Mouse (Mus musculus): ENCODE results near the gene Rab37. TPM values are rescaled to one million over a fixed set of nuclear protein-coding genes. Genes with fewer than 3 reads are reported as not detected.

Rab37 gene
- polyA plus RNA-seq, 1 experiment, result 0.99 TPM

- no peaks in the 10 kb centered on the region for H3K4me1 ChIP-seq (ENCODE audit: control insufficient read depth, insufficient read depth, low read length)
- H3K4me3 ChIP-seq (ENCODE audit: low read depth, low read length), result no peak overlapping the region
- no peaks in the 10 kb centered on the region for H3K27me3 ChIP-seq (ENCODE audit: control insufficient read depth, insufficient read depth, low read length, poor library complexity, severe bottlenecking)
- H3K36me3 ChIP-seq (ENCODE audit: control insufficient read depth, insufficient read depth, low read length, poor library complexity, severe bottlenecking), result no peaks in the 10 kb centered on the region
- no peaks in the 10 kb centered on the region for H3K9me3 ChIP-seq (replicated peaks; ENCODE audit: control insufficient read depth, insufficient read depth, low read length, poor library complexity, severe bottlenecking)
- TF ChIP-seq EP300 (IDR thresholded peaks at IDR 0.05; ENCODE audit: insufficient read depth, low read depth, low read length) (no peak), POLR2A (IDR thresholded peaks at IDR 0.05; ENCODE audit: insufficient read depth, low read length) (no peak), CTCF (IDR thresholded peaks at IDR 0.05; ENCODE audit: low read depth, low read length) (no peak)
- no peak overlapping the region for H3K9ac ChIP-seq (ENCODE audit: low read depth, poor library complexity, severe bottlenecking)
- H3K27ac ChIP-seq (ENCODE audit: insufficient read depth, low read length), result no peak overlapping the region
Measured at GRCm38 (mm10) chr11:115058701-115059100, 32.5 kb upstream of the Rab37 start.

DNA sequence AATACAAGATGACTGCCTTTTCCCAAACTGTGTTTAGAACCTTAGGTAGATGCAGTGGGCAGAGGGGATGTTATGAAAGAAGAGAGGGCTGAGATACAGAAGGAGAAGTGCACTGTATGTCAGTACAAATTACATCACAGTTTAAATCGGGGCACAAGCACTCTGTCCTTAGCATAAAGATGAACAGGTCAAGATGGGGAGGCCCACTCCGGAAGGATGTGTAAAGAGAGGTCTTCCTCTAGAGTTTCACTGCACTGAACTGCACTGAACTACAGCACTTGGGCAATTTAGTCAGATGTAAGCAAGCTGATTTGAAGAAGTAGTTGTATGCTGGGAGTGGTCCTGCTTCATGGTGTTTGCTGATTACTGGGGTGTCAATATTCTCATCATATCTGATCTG, 31.4 kb upstream of the Rab37 start:
- TF ChIP-seq CTCF (IDR thresholded peaks at IDR 0.05; ENCODE audit: low read depth, low read length) (no peak), POLR2A (IDR thresholded peaks at IDR 0.05; ENCODE audit: insufficient read depth, low read length) (no peak), EP300 (IDR thresholded peaks at IDR 0.05; ENCODE audit: insufficient read depth, low read depth, low read length) (no peak)
- Histone ChIP-seq H3K27ac (ENCODE audit: insufficient read depth, low read length) (no peak overlapping the region), H3K9ac (ENCODE audit: low read depth, poor library complexity, severe bottlenecking) (no peak overlapping the region), H3K4me1 (ENCODE audit: control insufficient read depth, insufficient read depth, low read length) (no peaks in the 10 kb centered on the region), H3K4me3 (ENCODE audit: low read depth, low read length) (no peak overlapping the region), H3K9me3 (replicated peaks; ENCODE audit: control insufficient read depth, insufficient read depth, low read length, poor library complexity, severe bottlenecking) (no peaks in the 10 kb centered on the region), H3K36me3 (ENCODE audit: control insufficient read depth, insufficient read depth, low read length, poor library complexity, severe bottlenecking) (no peaks in the 10 kb centered on the region), H3K27me3 (ENCODE audit: control insufficient read depth, insufficient read depth, low read length, poor library complexity, severe bottlenecking) (no peaks in the 10 kb centered on the region)

DNA sequence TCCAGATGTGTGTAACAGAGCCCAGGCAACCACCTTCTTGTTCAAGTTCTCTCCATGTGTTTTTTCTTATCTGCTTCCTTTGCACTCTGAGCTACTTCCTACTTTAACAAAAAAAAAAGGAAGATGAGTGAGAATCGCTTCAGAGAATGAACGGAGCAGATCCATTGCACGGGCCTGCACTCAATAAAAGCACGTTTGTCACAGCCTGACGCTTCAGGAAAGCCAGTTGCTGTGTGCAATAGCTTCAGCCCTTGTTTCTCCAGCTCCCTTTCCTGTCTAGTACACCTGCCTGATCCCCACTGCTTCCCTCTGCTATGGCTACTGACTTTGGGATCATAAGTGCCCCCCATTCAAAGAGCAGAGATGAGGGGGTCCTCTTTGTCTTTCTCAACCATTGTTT, 29.2 kb upstream of the Rab37 start, which contains the start of gene Cd300e:
Gene Cd300e, minus strand, starts transcription at position 101 of the 400 bp plus-strand sequence.
- Histone ChIP-seq H3K4me3 (ENCODE audit: low read depth, low read length) (no peak within 1 kb of the TSS), H3K27ac (ENCODE audit: insufficient read depth, low read length) (no peak within 1 kb of the TSS), H3K36me3 (ENCODE audit: control insufficient read depth, insufficient read depth, low read length, poor library complexity, severe bottlenecking) (no peaks in the 10 kb centered on the region), H3K9me3 (replicated peaks; ENCODE audit: control insufficient read depth, insufficient read depth, low read length, poor library complexity, severe bottlenecking) (no peaks in the 10 kb centered on the region), H3K4me1 (ENCODE audit: control insufficient read depth, insufficient read depth, low read length) (no peaks in the 10 kb centered on the region), H3K9ac (ENCODE audit: low read depth, poor library complexity, severe bottlenecking) (no peak within 1 kb of the TSS), H3K27me3 (ENCODE audit: control insufficient read depth, insufficient read depth, low read length, poor library complexity, severe bottlenecking) (no peaks in the 10 kb centered on the region)
- TF ChIP-seq POLR2A (IDR thresholded peaks at IDR 0.05; ENCODE audit: insufficient read depth, low read length), result no peak
- no peak for TF ChIP-seq CTCF (IDR thresholded peaks at IDR 0.05; ENCODE audit: low read depth, low read length)
- TF ChIP-seq EP300 (IDR thresholded peaks at IDR 0.05; ENCODE audit: insufficient read depth, low read depth, low read length), result no peak

- no peaks in the 10 kb centered on the region for H3K4me1 ChIP-seq (ENCODE audit: control insufficient read depth, insufficient read depth, low read length)
- H3K27ac ChIP-seq (ENCODE audit: insufficient read depth, low read length), result no peak overlapping the region
- H3K36me3 ChIP-seq (ENCODE audit: control insufficient read depth, insufficient read depth, low read length, poor library complexity, severe bottlenecking), result no peaks in the 10 kb centered on the region
- H3K27me3 ChIP-seq (ENCODE audit: control insufficient read depth, insufficient read depth, low read length, poor library complexity, severe bottlenecking), result no peaks in the 10 kb centered on the region
- no peak overlapping the region for H3K9ac ChIP-seq (ENCODE audit: low read depth, poor library complexity, severe bottlenecking)
- H3K4me3 ChIP-seq (ENCODE audit: low read depth, low read length), result no peak overlapping the region
- no peaks in the 10 kb centered on the region for H3K9me3 ChIP-seq (replicated peaks; ENCODE audit: control insufficient read depth, insufficient read depth, low read length, poor library complexity, severe bottlenecking)
- TF ChIP-seq POLR2A (IDR thresholded peaks at IDR 0.05; ENCODE audit: insufficient read depth, low read length), result no peak
- TF ChIP-seq EP300 (IDR thresholded peaks at IDR 0.05; ENCODE audit: insufficient read depth, low read depth, low read length), result no peak
Measured at GRCm38 (mm10) chr11:115066768-115067167, 24.5 kb upstream of the Rab37 start.

DNA sequence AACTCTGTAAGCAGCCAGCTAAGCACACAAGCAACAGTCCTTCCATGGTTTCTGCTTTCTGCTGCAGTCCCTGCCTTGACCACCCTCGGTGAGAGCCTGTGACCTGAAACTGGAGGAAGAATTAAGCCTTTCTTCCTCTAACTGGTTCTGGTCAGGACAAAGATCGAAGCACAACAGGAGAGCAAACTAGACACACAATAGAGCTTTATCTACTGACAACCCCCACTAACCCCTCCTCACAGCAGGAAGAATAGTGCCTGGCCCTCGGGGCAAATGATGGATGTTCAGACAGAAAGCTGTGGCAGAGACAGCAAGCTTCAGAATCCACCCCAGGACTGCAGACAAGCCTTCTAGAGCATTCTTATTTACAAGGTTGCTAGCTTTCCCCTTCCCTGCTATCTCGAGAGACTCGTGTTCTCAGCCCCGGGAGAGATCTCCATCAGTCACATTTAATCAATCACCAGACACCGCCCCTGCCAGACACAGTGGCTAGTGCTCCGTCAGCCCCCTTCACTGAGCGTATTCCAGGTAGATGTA, 20.1 kb upstream of the Rab37 start:
- Histone ChIP-seq H3K4me3 (ENCODE audit: low read depth, low read length) (no peak overlapping the region), H3K27ac (ENCODE audit: insufficient read depth, low read length) (no peak overlapping the region), H3K4me1 (ENCODE audit: control insufficient read depth, insufficient read depth, low read length) (peaks cover 5% of the 10 kb centered on the region), H3K9me3 (replicated peaks; ENCODE audit: control insufficient read depth, insufficient read depth, low read length, poor library complexity, severe bottlenecking) (no peaks in the 10 kb centered on the region), H3K36me3 (ENCODE audit: control insufficient read depth, insufficient read depth, low read length, poor library complexity, severe bottlenecking) (no peaks in the 10 kb centered on the region), H3K27me3 (ENCODE audit: control insufficient read depth, insufficient read depth, low read length, poor library complexity, severe bottlenecking) (no peaks in the 10 kb centered on the region), H3K9ac (ENCODE audit: low read depth, poor library complexity, severe bottlenecking) (no peak overlapping the region)
- TF ChIP-seq POLR2A (IDR thresholded peaks at IDR 0.05; ENCODE audit: insufficient read depth, low read length) (no peak), EP300 (IDR thresholded peaks at IDR 0.05; ENCODE audit: insufficient read depth, low read depth, low read length) (peak; percentile 65; the same call in 1 of the 2 replicates), CTCF (IDR thresholded peaks at IDR 0.05; ENCODE audit: low read depth, low read length) (no peak)

- H3K4me1 ChIP-seq (ENCODE audit: control insufficient read depth, insufficient read depth, low read length), result peaks cover 5% of the 10 kb centered on the region
- H3K27ac ChIP-seq (ENCODE audit: insufficient read depth, low read length), result no peak overlapping the region
- H3K9me3 ChIP-seq (replicated peaks; ENCODE audit: control insufficient read depth, insufficient read depth, low read length, poor library complexity, severe bottlenecking), result no peaks in the 10 kb centered on the region
- H3K9ac ChIP-seq (ENCODE audit: low read depth, poor library complexity, severe bottlenecking), result no peak overlapping the region
- no peaks in the 10 kb centered on the region for H3K36me3 ChIP-seq (ENCODE audit: control insufficient read depth, insufficient read depth, low read length, poor library complexity, severe bottlenecking)
- no peaks in the 10 kb centered on the region for H3K27me3 ChIP-seq (ENCODE audit: control insufficient read depth, insufficient read depth, low read length, poor library complexity, severe bottlenecking)
- TF ChIP-seq EP300 (IDR thresholded peaks at IDR 0.05; ENCODE audit: insufficient read depth, low read depth, low read length) (no peak), POLR2A (IDR thresholded peaks at IDR 0.05; ENCODE audit: insufficient read depth, low read length) (no peak), CTCF (IDR thresholded peaks at IDR 0.05; ENCODE audit: low read depth, low read length) (no peak)
- H3K4me3 ChIP-seq (ENCODE audit: low read depth, low read length), result no peak overlapping the region
Measured at GRCm38 (mm10) chr11:115071631-115072294, 19.5 kb upstream of the Rab37 start.
